8 mouse cellular contexts compared by ENCODE assay signal in the genomic region with DNA sequence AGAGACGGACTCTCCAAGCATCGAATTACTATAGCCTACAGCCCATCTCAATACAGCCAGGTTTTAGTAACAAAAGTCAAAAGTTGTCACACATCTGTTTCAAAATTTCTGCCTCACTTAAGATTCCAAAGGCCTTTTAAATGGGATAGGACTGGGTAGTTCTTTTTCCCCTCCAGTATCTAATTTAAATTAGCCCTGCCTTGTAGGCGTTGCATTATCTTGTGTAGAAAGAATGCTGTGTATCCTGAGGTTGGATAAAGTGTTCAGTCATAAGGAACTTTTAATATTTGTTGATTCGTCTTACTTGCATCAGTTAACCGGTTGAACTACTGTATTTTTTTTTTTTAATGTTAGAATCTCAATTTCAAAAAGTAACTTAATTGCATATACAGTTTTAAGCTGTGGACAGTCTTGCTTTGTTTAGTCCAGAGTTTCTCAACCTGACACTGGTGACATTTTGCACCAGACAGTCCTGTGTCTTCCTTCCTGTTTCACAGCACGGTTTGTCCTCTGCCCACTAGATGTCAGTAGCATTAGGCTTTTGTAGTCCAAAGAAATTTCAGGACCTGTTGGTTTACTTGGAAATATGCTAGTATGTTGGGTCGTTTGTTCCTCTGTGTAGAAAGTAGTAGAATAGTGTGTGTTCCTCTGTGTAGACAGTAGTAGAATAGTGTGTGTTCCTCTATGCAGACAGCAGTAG. TPM values are rescaled to one million over a fixed set of nuclear protein-coding genes. Genes with fewer than 3 reads are reported as not detected.
DNase-seq lines count a peak whose midpoint lies in the region; ATAC-seq and TF ChIP-seq lines count a peak whose summit lies in the region.

No protein-coding gene starts in this region.

- no peaks in the 10 kb centered on the region for H3K27me3 ChIP-seq in forebrain, embryonic 15.5 days
- H3K27me3 ChIP-seq in intestine, postnatal 0 days (replicated peaks; ENCODE audit: control insufficient read depth, insufficient read depth, low read length), result no peaks in the 10 kb centered on the region
- H3K27me3 ChIP-seq in liver, postnatal 0 days (ENCODE audit: insufficient read depth, low read length), result no peaks in the 10 kb centered on the region
- no peaks in the 10 kb centered on the region for H3K27me3 ChIP-seq in neural tube, embryonic 15.5 days (replicated peaks)

- peak; percentile 87 for TF ChIP-seq CTCF in intestine, postnatal 0 days (IDR thresholded peaks at IDR 0.05; ENCODE audit: low read depth)
- TF ChIP-seq CTCF in liver, postnatal 0 days (IDR thresholded peaks at IDR 0.05; ENCODE audit: low read depth), result peak; percentile 79

- H3K36me3 ChIP-seq in forebrain, embryonic 15.5 days, result peaks cover 21% of the 10 kb centered on the region
- peaks cover 26% of the 10 kb centered on the region for H3K36me3 ChIP-seq in intestine, postnatal 0 days (ENCODE audit: control insufficient read depth, insufficient read depth)
- peaks cover 26% of the 10 kb centered on the region for H3K36me3 ChIP-seq in liver, postnatal 0 days (replicated peaks; ENCODE audit: insufficient read depth, low read length)
- H3K36me3 ChIP-seq in neural tube, embryonic 15.5 days, result peaks cover 26% of the 10 kb centered on the region

- H3K9ac ChIP-seq in forebrain, embryonic 15.5 days (replicated peaks), result peak overlapping the region; percentile 93
- peak overlapping the region; percentile 86 for H3K9ac ChIP-seq in intestine, postnatal 0 days (ENCODE audit: low read depth, low read length)
- peak overlapping the region; percentile 94 for H3K9ac ChIP-seq in liver, postnatal 0 days (replicated peaks)
- H3K9ac ChIP-seq in neural tube, embryonic 15.5 days (replicated peaks), result peak overlapping the region; percentile 73

- H3K27ac ChIP-seq in forebrain, embryonic 15.5 days (replicated peaks), result no peak overlapping the region
- peak overlapping the region; percentile 89 for H3K27ac ChIP-seq in intestine, postnatal 0 days (ENCODE audit: low read depth, low read length)
- H3K27ac ChIP-seq in liver, postnatal 0 days (ENCODE audit: low read depth), result peak overlapping the region; percentile 93
- peak overlapping the region; percentile 85 for H3K27ac ChIP-seq in neural tube, embryonic 15.5 days (replicated peaks)

- peaks cover 20% of the 10 kb centered on the region for H3K4me1 ChIP-seq in forebrain, embryonic 15.5 days
- H3K4me1 ChIP-seq in intestine, postnatal 0 days (replicated peaks; ENCODE audit: control insufficient read depth, insufficient read depth, low read length), result no peaks in the 10 kb centered on the region
- H3K4me1 ChIP-seq in liver, postnatal 0 days (ENCODE audit: insufficient read depth), result 0 out of 2 replicates have a peak, but pooled peaks cover 2% of the 10 kb centered on the region
- peaks cover 14% of the 10 kb centered on the region for H3K4me1 ChIP-seq in neural tube, embryonic 15.5 days

- no peak for TF ChIP-seq EP300 in liver, postnatal 0 days (IDR thresholded peaks at IDR 0.05; ENCODE audit: low read depth)

- peak overlapping the region; percentile 74 for H3K4me3 ChIP-seq in forebrain, embryonic 15.5 days
- H3K4me3 ChIP-seq in intestine, postnatal 0 days (ENCODE audit: low read depth, low read length), result peak overlapping the region; percentile 87
- peak overlapping the region; percentile 90 for H3K4me3 ChIP-seq in liver, postnatal 0 days (ENCODE audit: low read depth, low read length)
- peak overlapping the region; percentile 59 for H3K4me3 ChIP-seq in neural tube, embryonic 15.5 days (replicated peaks)

- ATAC-seq in forebrain, embryonic 15.5 days (replicated peaks), result no peak
- ATAC-seq in intestine, postnatal 0 days, result no peak
- peak; percentile 20 for ATAC-seq in liver, postnatal 0 days
- ATAC-seq in neural tube, embryonic 15.5 days (ENCODE audit: low FRiP score), result no peak; the same call in 1 of the 2 replicates

- DNase-seq in urinary bladder, postnatal 36 days (ENCODE audit: low spot score in 2 of 2), result peak; percentile 5 to 17
- no peak for DNase-seq in urinary bladder, adult 2 months (ENCODE audit: low spot score)
- DNase-seq in cerebellum, adult 11-12 months, result peak; percentile 19
- DNase-seq in liver, postnatal 0 days, result peak; percentile 46
- no peak for DNase-seq in right cerebral cortex, postnatal 36 days (ENCODE audit: low spot score in 2 of 2)

- 24% methylated on average over 7 of the region's 7 CpGs for WGBS in forebrain, embryonic 15.5 days
- 13% methylated on average over 7 of the region's 7 CpGs for WGBS in intestine, postnatal 0 days
- WGBS in liver, postnatal 0 days (ENCODE audit: insufficient replicate concordance), result 10% methylated on average over 7 of the region's 7 CpGs
- WGBS in neural tube, embryonic 15.5 days, result 27% methylated on average over 7 of the region's 7 CpGs

- peak overlapping the region; percentile 49 for H3K4me2 ChIP-seq in forebrain, embryonic 15.5 days (replicated peaks)
- H3K4me2 ChIP-seq in intestine, postnatal 0 days (replicated peaks; ENCODE audit: low read depth), result peak overlapping the region; percentile 93
- H3K4me2 ChIP-seq in liver, postnatal 0 days (ENCODE audit: low read depth, low read length), result peak overlapping the region; percentile 93
- H3K4me2 ChIP-seq in neural tube, embryonic 15.5 days, result peak overlapping the region; percentile 64

- H3K9me3 ChIP-seq in forebrain, embryonic 15.5 days, result no peaks in the 10 kb centered on the region
- H3K9me3 ChIP-seq in intestine, postnatal 0 days (ENCODE audit: control insufficient read depth), result no peaks in the 10 kb centered on the region
- H3K9me3 ChIP-seq in liver, postnatal 0 days (ENCODE audit: low read length), result no peaks in the 10 kb centered on the region
- no peaks in the 10 kb centered on the region for H3K9me3 ChIP-seq in neural tube, embryonic 15.5 days (replicated peaks)

RNA-seq across cellular contexts. Expression of gene Prmt9, which starts 0.8 kb away (rescaled TPM):
- 11.5 and 12.0 TPM in 2 replicates for polyA plus RNA-seq in urinary bladder, adult 2 months (2012; rRNA removed)
- 24.8 and 25.6 TPM in 2 replicates for polyA plus RNA-seq in forebrain, embryonic 15.5 days (2015; fragmentation: Nextera tagmentation; extraction: Ambion mirVana)
- polyA plus RNA-seq in intestine, postnatal 0 days (2015; fragmentation: Nextera tagmentation; extraction: Ambion mirVana), result 9.3 and 10.0 TPM in 2 replicates
- polyA plus RNA-seq in liver, postnatal 0 days (2015; fragmentation: Nextera tagmentation; extraction: Ambion mirVana), result 5.7 and 6.3 TPM in 2 replicates
- 26.5 and 27.3 TPM in 2 replicates for polyA plus RNA-seq in neural tube, embryonic 15.5 days (2015; fragmentation: Nextera tagmentation; extraction: Ambion mirVana)

RNA-seq across cellular contexts. Expression of gene Arhgap10, which starts 32.3 kb away (rescaled TPM):
- polyA plus RNA-seq in urinary bladder, adult 2 months (2012; rRNA removed), result 43.8 and 46.6 TPM in 2 replicates
- 3.8 and 4.2 TPM in 2 replicates for polyA plus RNA-seq in forebrain, embryonic 15.5 days (2015; fragmentation: Nextera tagmentation; extraction: Ambion mirVana)
- 19.7 and 22.5 TPM in 2 replicates for polyA plus RNA-seq in intestine, postnatal 0 days (2015; fragmentation: Nextera tagmentation; extraction: Ambion mirVana)
- 3.9 and 4.1 TPM in 2 replicates for polyA plus RNA-seq in liver, postnatal 0 days (2015; fragmentation: Nextera tagmentation; extraction: Ambion mirVana)
- polyA plus RNA-seq in neural tube, embryonic 15.5 days (2015; fragmentation: Nextera tagmentation; extraction: Ambion mirVana), result 5.7 and 11.4 TPM in 2 replicates

Comparison
In these comparisons a context has a peak if more than half of its experiments do, and no peak if none do; other contexts are left out.
1. DNase-seq: peak in urinary bladder, postnatal 36 days (2 of 2), cerebellum, adult 11-12 months (single experiment) and liver, postnatal 0 days (single experiment); none in urinary bladder, adult 2 months (single experiment) and right cerebral cortex, postnatal 36 days (0 of 2).
2. Peak in every context shown above with its lines, with median percentiles within 50 percentile points of each other: H3K4me2 ChIP-seq, H3K4me3 ChIP-seq and H3K9ac ChIP-seq.